Mouse (Mus musculus) cortical plate, adult 2 months (tissue): Measurements from ENCODE around the gene Rexo2.

Experiments used
- CTCF ChIP-seq: fragments of 200-500 bp; IDR thresholded peaks from 2 replicates; pipeline ENCODE4 v1.5.1; 2011; ENCODE audit warnings: mild to moderate bottlenecking, control low read depth, low read length; ENCODE audit not compliant: insufficient read depth; ENCODE audit errors: extremely low read depth
- POLR2A ChIP-seq: fragments of 200-500 bp; IDR thresholded peaks from 2 replicates; pipeline ENCODE4 v1.6.1; 2011; ENCODE audit warnings: mild to moderate bottlenecking, low read length, control low read depth; ENCODE audit not compliant: insufficient read depth; ENCODE audit errors: extremely low read depth

- TF ChIP-seq POLR2A (no peak), CTCF (no peak)
These were observed 15.1 kb upstream of the Rexo2 start for GRCm38 (mm10) chr9:48495548-48495932.
